9 mouse cellular contexts compared by ENCODE assay signal in the genomic region with DNA sequence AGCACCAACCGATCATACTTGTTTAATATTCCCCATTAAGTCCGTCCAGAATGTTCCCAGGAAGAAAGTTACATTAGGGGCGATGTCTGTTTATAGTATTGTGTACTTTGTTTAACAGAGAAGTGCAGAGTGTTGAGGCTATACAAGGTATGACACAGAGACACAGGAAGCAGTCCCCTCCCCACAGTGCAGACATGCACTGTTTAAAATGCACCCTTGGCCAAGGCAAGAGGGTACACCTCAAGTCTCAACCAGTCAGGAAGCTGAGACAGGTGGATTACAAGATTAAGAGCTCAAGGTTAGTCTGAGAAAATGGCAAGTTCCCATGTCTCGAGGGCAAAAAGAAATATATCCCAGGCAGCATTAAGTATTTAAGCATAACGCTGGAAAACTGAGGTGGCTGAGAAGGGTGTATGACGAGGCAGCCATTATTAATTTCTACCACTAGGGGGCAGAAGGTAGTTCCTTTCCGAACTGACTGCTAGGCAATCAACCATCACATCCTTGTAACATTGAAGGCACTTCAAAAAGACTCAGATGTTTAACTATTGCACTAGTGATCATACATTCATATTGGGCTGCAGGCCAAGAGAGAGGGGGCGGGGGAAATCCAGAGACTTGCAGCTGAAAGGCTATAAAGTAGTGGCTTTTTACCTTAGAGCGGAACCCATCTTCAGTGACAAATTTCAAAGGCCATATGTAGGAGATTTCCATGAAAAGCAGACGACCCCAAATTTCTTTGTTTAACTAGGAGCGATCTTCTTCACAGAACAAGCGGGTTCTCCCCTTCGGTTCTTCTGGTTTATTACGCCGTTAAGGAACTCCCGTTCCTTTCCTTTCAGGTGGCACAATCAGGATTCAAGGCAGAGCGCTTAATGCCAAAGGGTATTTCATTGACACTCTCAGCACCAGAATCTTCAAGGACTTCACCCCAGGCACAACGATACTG. TPM values are rescaled to one million over a fixed set of nuclear protein-coding genes. Genes with fewer than 3 reads are reported as not detected.
DNase-seq lines count a peak whose midpoint lies in the region; ATAC-seq and TF ChIP-seq lines count a peak whose summit lies in the region.
"Had no signal": no experiment of that assay in that cellular context is flagged by ENCODE, and none has a peak within 500 bp of the region (broad histone marks: within the 10 kb centered on the region; RNA-seq: fewer than 3 reads in every experiment).

No protein-coding gene starts in this region.

- H3K9ac ChIP-seq in forebrain, embryonic 11.5 days (ENCODE audit: low read length), result no peak overlapping the region
- no peak overlapping the region for H3K9ac ChIP-seq in intestine, embryonic 15.5 days
- H3K9ac ChIP-seq in liver, adult 2 months (ENCODE audit: low read depth, low read length), result no peak overlapping the region
- no peak overlapping the region for H3K9ac ChIP-seq in midbrain, embryonic 16.5 days (ENCODE audit: low read depth, low read length)

- 51% methylated on average over 18 of the region's 18 CpGs for WGBS in forebrain, embryonic 11.5 days
- WGBS in intestine, embryonic 15.5 days, result 61% methylated on average over 18 of the region's 18 CpGs
- WGBS in liver, adult 2 months, result 73% methylated on average over 18 of the region's 18 CpGs
- WGBS in midbrain, embryonic 16.5 days, result 48% methylated on average over 18 of the region's 18 CpGs

- 0 out of 2 replicates have a peak, but pooled peaks have one; percentile 16 for ATAC-seq in forebrain, embryonic 11.5 days (replicated peaks; ENCODE audit: low FRiP score)
- ATAC-seq in intestine, embryonic 15.5 days, result peak; percentile 43; the same call in 1 of the 2 replicates
- 0 out of 2 replicates have a peak, but pooled peaks have one; percentile 47 for ATAC-seq in midbrain, embryonic 16.5 days

- H3K9me3 ChIP-seq in forebrain, embryonic 11.5 days (ENCODE audit: control insufficient read depth, low read length), result no peaks in the 10 kb centered on the region
- no peaks in the 10 kb centered on the region for H3K9me3 ChIP-seq in intestine, embryonic 15.5 days
- H3K9me3 ChIP-seq in midbrain, embryonic 16.5 days (replicated peaks; ENCODE audit: control insufficient read depth, low read length, poor library complexity, severe bottlenecking), result no peaks in the 10 kb centered on the region

- no peaks in the 10 kb centered on the region for H3K36me3 ChIP-seq in forebrain, embryonic 11.5 days (ENCODE audit: control insufficient read depth, insufficient read depth, low read length)
- no peaks in the 10 kb centered on the region for H3K36me3 ChIP-seq in intestine, embryonic 15.5 days
- no peaks in the 10 kb centered on the region for H3K36me3 ChIP-seq in liver, adult 2 months (ENCODE audit: control insufficient read depth, insufficient read depth, low read length)
- H3K36me3 ChIP-seq in midbrain, embryonic 16.5 days (ENCODE audit: control insufficient read depth, insufficient read depth, low read length), result no peaks in the 10 kb centered on the region

- H3K4me3 ChIP-seq in forebrain, embryonic 11.5 days (ENCODE audit: low read depth, low read length), result no peak overlapping the region
- no peak overlapping the region for H3K4me3 ChIP-seq in intestine, embryonic 15.5 days (replicated peaks)
- H3K4me3 ChIP-seq in liver, adult 2 months (ENCODE audit: insufficient read depth, low read depth, low read length), result no peak overlapping the region
- H3K4me3 ChIP-seq in midbrain, embryonic 16.5 days (ENCODE audit: low read depth, low read length), result no peak overlapping the region

- TF ChIP-seq CTCF in liver, adult 2 months (IDR thresholded peaks at IDR 0.05; ENCODE audit: low read depth, low read length), result peak; percentile 23

- H3K4me1 ChIP-seq in forebrain, embryonic 11.5 days (replicated peaks; ENCODE audit: control insufficient read depth, insufficient read depth, low read length), result peaks cover 1% of the 10 kb centered on the region
- no peaks in the 10 kb centered on the region; the same call in 1 of the 2 replicates for H3K4me1 ChIP-seq in intestine, embryonic 15.5 days (replicated peaks)
- no peaks in the 10 kb centered on the region for H3K4me1 ChIP-seq in liver, adult 2 months (ENCODE audit: control insufficient read depth, insufficient read depth, low read length)
- H3K4me1 ChIP-seq in midbrain, embryonic 16.5 days (ENCODE audit: control insufficient read depth, insufficient read depth, low read length), result peaks cover 5% of the 10 kb centered on the region; the same call in 1 of the 2 replicates

- H3K27me3 ChIP-seq in forebrain, embryonic 11.5 days (ENCODE audit: control insufficient read depth, insufficient read depth, low read length), result peaks cover 7% of the 10 kb centered on the region
- H3K27me3 ChIP-seq in intestine, embryonic 15.5 days (replicated peaks), result no peaks in the 10 kb centered on the region
- no peaks in the 10 kb centered on the region for H3K27me3 ChIP-seq in liver, adult 2 months (ENCODE audit: control insufficient read depth, insufficient read depth, low read length)
- peaks cover 3% of the 10 kb centered on the region; the same call in 1 of the 2 replicates for H3K27me3 ChIP-seq in midbrain, embryonic 16.5 days (ENCODE audit: control insufficient read depth, insufficient read depth, low read depth, low read length)

- no peak overlapping the region for H3K4me2 ChIP-seq in forebrain, embryonic 11.5 days (ENCODE audit: low read depth, low read length, severe bottlenecking)
- H3K4me2 ChIP-seq in intestine, embryonic 15.5 days (replicated peaks), result no peak overlapping the region
- H3K4me2 ChIP-seq in midbrain, embryonic 16.5 days (ENCODE audit: low read length), result no peak overlapping the region

- peak; percentile 44 for DNase-seq in layer of hippocampus, adult 11-12 months (ENCODE audit: low spot score)
- DNase-seq in layer of hippocampus, postnatal 36 days, result no peak
- DNase-seq in adrenal gland, postnatal 36 days, result peak; percentile 12 to 65
- DNase-seq in forebrain, embryonic 11.5 days (ENCODE audit: low spot score), result peak; percentile 58
- peak; percentile 29 for DNase-seq in liver, adult 2 months (ENCODE audit: extremely low read depth, low read depth, low spot score)
- DNase-seq in spleen, postnatal 14 days (ENCODE audit: low spot score in 2 of 2), result no peak

- H3K79me2 ChIP-seq in liver, adult 2 months (ENCODE audit: control insufficient read depth, insufficient read depth, low read length), result no peaks in the 10 kb centered on the region

- H3K27ac ChIP-seq in forebrain, embryonic 11.5 days (ENCODE audit: low read depth, low read length), result no peak overlapping the region
- H3K27ac ChIP-seq in intestine, embryonic 15.5 days, result peak overlapping the region; percentile 17; the same call in 1 of the 2 replicates
- no peak overlapping the region for H3K27ac ChIP-seq in liver, adult 2 months (replicated peaks; ENCODE audit: insufficient read depth, low read depth, low read length)
- H3K27ac ChIP-seq in midbrain, embryonic 16.5 days (ENCODE audit: low read length), result no peak overlapping the region

- TF ChIP-seq POLR2A in liver, adult 2 months (IDR thresholded peaks at IDR 0.05; ENCODE audit: extremely low read depth, insufficient read depth, low read length), result no peak

RNA-seq across cellular contexts. Expression of gene Gm10295, which starts 27.8 kb away (rescaled TPM):
- not detected for total RNA-seq in layer of hippocampus, postnatal 36 days (2021)
- total RNA-seq in adrenal gland, postnatal 36 days (2021), result not detected
- not detected in 2 replicates for polyA plus RNA-seq in forebrain, embryonic 11.5 days (2014; fragmentation: Nextera tagmentation; extraction: Ambion mirVana)
- polyA plus RNA-seq in intestine, embryonic 15.5 days (2015; fragmentation: Nextera tagmentation; extraction: Ambion mirVana), result not detected in 2 replicates
- not detected in 2 replicates for total RNA-seq in liver, adult 2 months (2014; rRNA removed)
- not detected in 2 replicates for polyA plus RNA-seq in liver, adult 2 months (2012; rRNA removed)
- polyA plus RNA-seq in midbrain, embryonic 16.5 days (2015; fragmentation: Nextera tagmentation; extraction: Ambion mirVana), result not detected in 2 replicates
- total RNA-seq: layer of hippocampus, postnatal 14 days had no signal

Comparison
In these comparisons a context has a peak if more than half of its experiments do, and no peak if none do; other contexts are left out.
1. DNase-seq: peak in layer of hippocampus, adult 11-12 months (single experiment), adrenal gland, postnatal 36 days (2 of 2), forebrain, embryonic 11.5 days (single experiment) and liver, adult 2 months (single experiment); none in layer of hippocampus, postnatal 36 days (0 of 2) and spleen, postnatal 14 days (0 of 2).
2. Peak in every context shown above with its lines, with median percentiles within 50 percentile points of each other: ATAC-seq.